Mouse (Mus musculus) limb, embryonic 13.5 days (tissue): ENCODE data around the gene Gk5. TPM values are rescaled to one million over a fixed set of nuclear protein-coding genes. Genes with fewer than 3 reads are reported as not detected.

ENCODE experiments used
- ATAC-seq: fragments of 200-750 bp; cut with Nextera tagmentation; 2 replicates; pipeline ENCODE4 v1.8.0; 2017; ENCODE audit warnings: low read depth, moderate number of reproducible peaks, moderate TSS enrichment; ENCODE audit not compliant: low FRiP score
- H3K27ac ChIP-seq: fragments of 300-500 bp; sonication (generic); 2 replicates; pipeline ENCODE4 v1.5.1; 2015; ENCODE audit warnings: inconsistent platforms, mild to moderate bottlenecking, moderate library complexity
- H3K27me3 ChIP-seq: fragments of 300-500 bp; sonication (generic); 2 replicates; pipeline ENCODE4 v1.6.1; 2015; ENCODE audit warnings: mild to moderate bottlenecking, inconsistent platforms
- H3K36me3 ChIP-seq: fragments of 300-500 bp; sonication (generic); 2 replicates; pipeline ENCODE4 v1.6.1; 2015; ENCODE audit warnings: inconsistent platforms, mild to moderate bottlenecking, moderate library complexity
- H3K4me1 ChIP-seq: fragments of 300-500 bp; sonication (generic); 2 replicates; pipeline ENCODE4 v1.6.1; 2015; ENCODE audit warnings: inconsistent platforms
- H3K4me2 ChIP-seq: fragments of 300-500 bp; sonication (generic); replicated peaks from 2 replicates; pipeline ENCODE4 v1.6.1; 2015; ENCODE audit warnings: inconsistent platforms, mild to moderate bottlenecking, moderate library complexity
- H3K4me3 ChIP-seq: fragments of 300-500 bp; sonication (generic); 2 replicates; pipeline ENCODE4 v1.5.1; 2015; ENCODE audit warnings: moderate library complexity, mild to moderate bottlenecking, inconsistent platforms
- H3K9ac ChIP-seq: fragments of 300-500 bp; sonication (generic); 2 replicates; pipeline ENCODE4 v1.6.1; 2015; ENCODE audit warnings: mild to moderate bottlenecking, inconsistent platforms
- H3K9me3 ChIP-seq: fragments of 300-500 bp; sonication (generic); 2 replicates; pipeline ENCODE4 v1.6.1; 2016; ENCODE audit warnings: inconsistent platforms
- WGBS: fragments of 180-500 bp; shearing (Covaris S2); methylation state at CpG from one replicate; pipeline ENCODE4 v1.1.7; 2015; 5-methylcytosine and 5-hydroxymethylcytosine counted together
- polyA plus RNA-seq: library from polyadenylated mRNA; unstranded; fragments of >200 nt; fragmentation: Nextera tagmentation; extraction: Ambion mirVana; gene quantifications from 2 replicates; pipeline ENCODE4 v1.2.1, GENCODE M21; 2015

The Gk5 gene
- polyA plus RNA-seq, 1 experiment from 2014 or later = 6.2 TPM

GRCm38 (mm10) chr9:96118216-96118615 lies 946 bp upstream of the Gk5 start:
- H3K9me3 ChIP-seq = no peaks in the 10 kb centered on the region
- no peak overlapping the region for H3K27ac ChIP-seq
- H3K4me3 ChIP-seq = peak overlapping the region; percentile 70
- no peaks in the 10 kb centered on the region for H3K36me3 ChIP-seq
- H3K4me2 ChIP-seq = peak overlapping the region; percentile 77
- H3K4me1 ChIP-seq = 0 out of 2 replicates have a peak, but pooled peaks cover 2% of the 10 kb centered on the region
- H3K9ac ChIP-seq = no peak overlapping the region
- no peak for ATAC-seq
- 78% methylated on average over 4 of the region's 4 CpGs for WGBS
- no peaks in the 10 kb centered on the region for H3K27me3 ChIP-seq

GRCm38 (mm10) chr9:96127972-96128371 lies 8.8 kb downstream of the Gk5 start:
- no peak overlapping the region for H3K4me2 ChIP-seq
- 63% methylated on average over 5 of the region's 5 CpGs for WGBS
- ATAC-seq = no peak

GRCm38 (mm10) chr9:96132956-96133603 lies 13.9 kb downstream of the Gk5 start:
- no peak for ATAC-seq
- Histone ChIP-seq H3K36me3 (0 out of 2 replicates have a peak, but pooled peaks cover 2% of the 10 kb centered on the region), H3K9ac (no peak overlapping the region), H3K9me3 (no peaks in the 10 kb centered on the region), H3K4me1 (0 out of 2 replicates have a peak, but pooled peaks cover 5% of the 10 kb centered on the region), H3K4me3 (no peak overlapping the region), H3K27me3 (no peaks in the 10 kb centered on the region), H3K4me2 (no peak overlapping the region), H3K27ac (no peak overlapping the region)
- 81% methylated on average over 4 of the region's 4 CpGs for WGBS

More at GRCm38 (mm10) chr9:96127972-96128371, 8.8 kb downstream of the Gk5 start:
- H3K4me1 ChIP-seq = no peaks in the 10 kb centered on the region
- H3K9me3 ChIP-seq = no peaks in the 10 kb centered on the region
- H3K27me3 ChIP-seq = no peaks in the 10 kb centered on the region
- no peak overlapping the region for H3K9ac ChIP-seq
- no peak overlapping the region for H3K4me3 ChIP-seq
- H3K27ac ChIP-seq = no peak overlapping the region
- 0 out of 2 replicates have a peak, but pooled peaks cover 2% of the 10 kb centered on the region for H3K36me3 ChIP-seq

- Histone ChIP-seq H3K27ac (no peak overlapping the region), H3K9me3 (no peaks in the 10 kb centered on the region), H3K4me2 (no peak overlapping the region), H3K9ac (no peak overlapping the region), H3K4me1 (0 out of 2 replicates have a peak, but pooled peaks cover 5% of the 10 kb centered on the region), H3K36me3 (peaks cover 5% of the 10 kb centered on the region; the same call in 1 of the 2 replicates), H3K27me3 (no peaks in the 10 kb centered on the region), H3K4me3 (no peak overlapping the region)
- no peak for ATAC-seq
- 86% methylated on average over 7 of the region's 7 CpGs for WGBS
Measured at GRCm38 (mm10) chr9:96134470-96134869, 15.3 kb downstream of the Gk5 start.

- no peaks in the 10 kb centered on the region for H3K27me3 ChIP-seq
Measured at GRCm38 (mm10) chr9:96134916-96135315, 15.8 kb downstream of the Gk5 start.

GRCm38 (mm10) chr9:96135461-96135860 lies 16.3 kb downstream of the Gk5 start:
- H3K9me3 ChIP-seq = no peaks in the 10 kb centered on the region
- H3K4me2 ChIP-seq = no peak overlapping the region
- H3K27ac ChIP-seq = no peak overlapping the region
- no peak for ATAC-seq
- H3K36me3 ChIP-seq = peaks cover 4% of the 10 kb centered on the region; the same call in 1 of the 2 replicates
- H3K4me3 ChIP-seq = no peak overlapping the region
- H3K4me1 ChIP-seq = 0 out of 2 replicates have a peak, but pooled peaks cover 5% of the 10 kb centered on the region
- 73% methylated on average over 7 of the region's 7 CpGs for WGBS
- no peaks in the 10 kb centered on the region for H3K27me3 ChIP-seq
- no peak overlapping the region for H3K9ac ChIP-seq

More at GRCm38 (mm10) chr9:96134916-96135315, 15.8 kb downstream of the Gk5 start:
- Histone ChIP-seq H3K9ac (no peak overlapping the region), H3K36me3 (peaks cover 5% of the 10 kb centered on the region; the same call in 1 of the 2 replicates), H3K4me2 (no peak overlapping the region), H3K9me3 (no peaks in the 10 kb centered on the region), H3K27ac (no peak overlapping the region), H3K4me1 (0 out of 2 replicates have a peak, but pooled peaks cover 5% of the 10 kb centered on the region), H3K4me3 (no peak overlapping the region)
- no peak for ATAC-seq
- 60% methylated on average over 8 of the region's 8 CpGs for WGBS

GRCm38 (mm10) chr9:96138958-96139357 lies 19.8 kb downstream of the Gk5 start:
- Histone ChIP-seq H3K27me3 (no peaks in the 10 kb centered on the region), H3K4me2 (no peak overlapping the region), H3K9me3 (no peaks in the 10 kb centered on the region), H3K4me3 (no peak overlapping the region), H3K4me1 (0 out of 2 replicates have a peak, but pooled peaks cover 5% of the 10 kb centered on the region), H3K36me3 (peaks cover 13% of the 10 kb centered on the region; the same call in 1 of the 2 replicates), H3K9ac (no peak overlapping the region), H3K27ac (no peak overlapping the region)
- ATAC-seq = no peak
- WGBS = 92% methylated on average over 9 of the region's 9 CpGs

- H3K27me3 ChIP-seq = no peaks in the 10 kb centered on the region
- H3K4me3 ChIP-seq = no peak overlapping the region
- no peak for ATAC-seq
- no peaks in the 10 kb centered on the region for H3K9me3 ChIP-seq
- H3K4me1 ChIP-seq = 0 out of 2 replicates have a peak, but pooled peaks cover 4% of the 10 kb centered on the region
- WGBS = 40% methylated on average over 5 of the region's 5 CpGs
- no peak overlapping the region for H3K27ac ChIP-seq
- H3K4me2 ChIP-seq = no peak overlapping the region
- H3K9ac ChIP-seq = no peak overlapping the region
- peaks cover 13% of the 10 kb centered on the region; the same call in 1 of the 2 replicates for H3K36me3 ChIP-seq
Measured at GRCm38 (mm10) chr9:96139876-96140275, 20.7 kb downstream of the Gk5 start.

- Histone ChIP-seq H3K27ac (no peak overlapping the region), H3K27me3 (no peaks in the 10 kb centered on the region), H3K9ac (no peak overlapping the region), H3K36me3 (peaks cover 17% of the 10 kb centered on the region), H3K4me3 (no peak overlapping the region), H3K9me3 (no peaks in the 10 kb centered on the region), H3K4me1 (no peaks in the 10 kb centered on the region), H3K4me2 (no peak overlapping the region)
- ATAC-seq = no peak
- 74% methylated on average over 7 of the region's 7 CpGs for WGBS
Measured at GRCm38 (mm10) chr9:96140931-96141330, 21.8 kb downstream of the Gk5 start.

GRCm38 (mm10) chr9:96142499-96142898 lies 23.3 kb downstream of the Gk5 start:
- no peaks in the 10 kb centered on the region for H3K4me1 ChIP-seq
- H3K4me3 ChIP-seq = no peak overlapping the region
- H3K36me3 ChIP-seq = peaks cover 30% of the 10 kb centered on the region
- H3K9me3 ChIP-seq = no peaks in the 10 kb centered on the region
- no peak for ATAC-seq
- no peak overlapping the region for H3K9ac ChIP-seq
- H3K27me3 ChIP-seq = no peaks in the 10 kb centered on the region
- no peak overlapping the region for H3K4me2 ChIP-seq
- WGBS = 84% methylated on average over 6 of the region's 6 CpGs
- no peak overlapping the region for H3K27ac ChIP-seq

GRCm38 (mm10) chr9:96143633-96144032 lies 24.5 kb downstream of the Gk5 start:
- Histone ChIP-seq H3K9me3 (no peaks in the 10 kb centered on the region), H3K4me1 (no peaks in the 10 kb centered on the region), H3K4me3 (no peak overlapping the region), H3K36me3 (peaks cover 35% of the 10 kb centered on the region), H3K9ac (no peak overlapping the region), H3K4me2 (no peak overlapping the region), H3K27ac (no peak overlapping the region), H3K27me3 (no peaks in the 10 kb centered on the region)
- ATAC-seq = no peak
- 92% methylated on average over 4 of the region's 4 CpGs for WGBS

- Histone ChIP-seq H3K36me3 (peaks cover 35% of the 10 kb centered on the region), H3K9me3 (no peaks in the 10 kb centered on the region), H3K27ac (no peak overlapping the region), H3K27me3 (no peaks in the 10 kb centered on the region), H3K9ac (no peak overlapping the region), H3K4me2 (no peak overlapping the region), H3K4me3 (no peak overlapping the region), H3K4me1 (no peaks in the 10 kb centered on the region)
- no peak for ATAC-seq
Measured at GRCm38 (mm10) chr9:96144883-96145282, 25.7 kb downstream of the Gk5 start.
